Comparison of ENCODE assay signal across 8 mouse cellular contexts in genomic region chr2:130696700-130697152, GRCm38 (mm10). TPM values are rescaled to one million over a fixed set of nuclear protein-coding genes. Genes with fewer than 3 reads are reported as not detected.
A peak's percentile ranks its signal among the peaks of the same experiment; 100 is the strongest.
DNase-seq lines count a peak whose midpoint lies in the region; ATAC-seq and TF ChIP-seq lines count a peak whose summit lies in the region.

No protein-coding gene starts in this region.

- under 1% methylated on average over 31 of the region's 31 CpGs for WGBS in kidney, embryonic 15.5 days
- under 1% methylated on average over 31 of the region's 31 CpGs for WGBS in forebrain, embryonic 10.5 days
- 2% methylated on average over 31 of the region's 31 CpGs for WGBS in limb, embryonic 11.5 days
- 1% methylated on average over 31 of the region's 31 CpGs for WGBS in midbrain, embryonic 14.5 days

- peaks cover 54% of the 10 kb centered on the region for H3K27me3 ChIP-seq in kidney, embryonic 15.5 days
- H3K27me3 ChIP-seq in MEL (ENCODE audit: control insufficient read depth in 1 of 2, insufficient read depth in 2 of 2, low read length in 2 of 2) = no peaks in the 10 kb centered on the region
- H3K27me3 ChIP-seq in forebrain, embryonic 10.5 days (ENCODE audit: poor library complexity, severe bottlenecking) = peaks cover 72% of the 10 kb centered on the region
- peaks cover 33% of the 10 kb centered on the region for H3K27me3 ChIP-seq in limb, embryonic 11.5 days (ENCODE audit: control insufficient read depth, insufficient read depth, low read length)
- peaks cover 30% of the 10 kb centered on the region for H3K27me3 ChIP-seq in midbrain, embryonic 14.5 days (ENCODE audit: control insufficient read depth, insufficient read depth, low read length)

- H3K9ac ChIP-seq in kidney, embryonic 15.5 days = peak overlapping the region; percentile 56
- peak overlapping the region; percentile 48 for H3K9ac ChIP-seq in MEL (ENCODE audit: control insufficient read depth, low read depth, low read length, poor library complexity, severe bottlenecking)
- peak overlapping the region; percentile 17; the same call in 1 of the 2 replicates for H3K9ac ChIP-seq in limb, embryonic 11.5 days (ENCODE audit: low read length)
- peak overlapping the region; percentile 36; the same call in 1 of the 2 replicates for H3K9ac ChIP-seq in midbrain, embryonic 14.5 days (replicated peaks; ENCODE audit: low read length)

- H3K9me3 ChIP-seq in kidney, embryonic 15.5 days (replicated peaks) = no peaks in the 10 kb centered on the region
- H3K9me3 ChIP-seq in MEL (replicated peaks; ENCODE audit: insufficient read depth, low read length) = no peaks in the 10 kb centered on the region
- H3K9me3 ChIP-seq in forebrain, embryonic 10.5 days = no peaks in the 10 kb centered on the region
- no peaks in the 10 kb centered on the region for H3K9me3 ChIP-seq in limb, embryonic 11.5 days (ENCODE audit: control insufficient read depth, low read length)
- H3K9me3 ChIP-seq in midbrain, embryonic 14.5 days (ENCODE audit: control insufficient read depth, low read length) = no peaks in the 10 kb centered on the region

- no peak for TF ChIP-seq RAD21 in MEL (IDR thresholded peaks at IDR 0.05; ENCODE audit: low read depth, low read length)

- TF ChIP-seq EP300 in MEL (IDR thresholded peaks at IDR 0.05; ENCODE audit: low read depth in 1 of 2, low read length in 2 of 2) = no peak

- DNase-seq in kidney, postnatal 4 days = no peak
- no peak for DNase-seq in MEL (ENCODE audit: low read depth, low spot score)
- DNase-seq in forebrain, embryonic 10.5 days (ENCODE audit: extremely low spot score, low spot score) = peak; percentile 45
- peak; percentile 58 for DNase-seq in limb, embryonic 11.5 days (ENCODE audit: low spot score)
- no peak for DNase-seq in midbrain, embryonic 14.5 days
- no peak for DNase-seq in yolk sac, embryonic 10.5 days (ENCODE audit: low spot score)
- DNase-seq in ovary, adult 18-20 months (ENCODE audit: low spot score) = no peak

- ATAC-seq in kidney, embryonic 15.5 days (replicated peaks; ENCODE audit: low FRiP score) = peak; percentile 70
- ATAC-seq in limb, embryonic 11.5 days (ENCODE audit: insufficient number of reproducible peaks, low FRiP score, low TSS enrichment, low read depth) = peak; percentile 22; the same call in 1 of the 2 replicates
- ATAC-seq in midbrain, embryonic 14.5 days (ENCODE audit: low FRiP score, low TSS enrichment) = peak; percentile 8; the same call in 1 of the 2 replicates

- H3K79me2 ChIP-seq in MEL (ENCODE audit: control insufficient read depth, insufficient read depth, low read length, poor library complexity) = no peaks in the 10 kb centered on the region

- TF ChIP-seq CTCF in MEL (IDR thresholded peaks at IDR 0.05 in 2 of 3, conservative IDR thresholded peaks at IDR 0.05 in 1 of 3; ENCODE audit: control insufficient read depth in 1 of 3, insufficient read depth in 1 of 3, low read depth in 2 of 3, low read length in 3 of 3, poor library complexity in 1 of 3, severe bottlenecking in 1 of 3) = no peak

- H3K4me3 ChIP-seq in kidney, embryonic 15.5 days (replicated peaks) = peak overlapping the region; percentile 66
- peak overlapping the region; percentile 51 to 64 for H3K4me3 ChIP-seq in MEL (ENCODE audit: control insufficient read depth in 1 of 2, insufficient read depth in 1 of 2, low read depth in 2 of 2, low read length in 2 of 2)
- peak overlapping the region; percentile 77 for H3K4me3 ChIP-seq in forebrain, embryonic 10.5 days
- peak overlapping the region; percentile 58 for H3K4me3 ChIP-seq in limb, embryonic 11.5 days (ENCODE audit: low read depth, low read length)
- peak overlapping the region; percentile 40 for H3K4me3 ChIP-seq in midbrain, embryonic 14.5 days (replicated peaks; ENCODE audit: low read depth, low read length)

- peak overlapping the region; percentile 100 for H3K4me2 ChIP-seq in kidney, embryonic 15.5 days
- H3K4me2 ChIP-seq in limb, embryonic 11.5 days (ENCODE audit: low read depth, severe bottlenecking) = peak overlapping the region; percentile 99
- H3K4me2 ChIP-seq in midbrain, embryonic 14.5 days (ENCODE audit: low read length) = peak overlapping the region; percentile 94

- H3K27ac ChIP-seq in kidney, embryonic 15.5 days = no peak overlapping the region
- no peak overlapping the region for H3K27ac ChIP-seq in MEL (ENCODE audit: control insufficient read depth, low read depth, low read length)
- peak overlapping the region; percentile 60; the same call in 1 of the 2 replicates for H3K27ac ChIP-seq in forebrain, embryonic 10.5 days
- no peak overlapping the region for H3K27ac ChIP-seq in limb, embryonic 11.5 days (replicated peaks; ENCODE audit: low read depth, low read length)
- H3K27ac ChIP-seq in midbrain, embryonic 14.5 days (replicated peaks; ENCODE audit: low read depth, low read length) = no peak overlapping the region

- no peak; a peak in 1 of 4 replicates for TF ChIP-seq POLR2A in MEL (IDR thresholded peaks at IDR 0.05; ENCODE audit: control insufficient read depth in 1 of 2, insufficient read depth in 1 of 2, low read depth in 1 of 2, low read length in 2 of 2, poor library complexity in 1 of 2)

- H3K36me3 ChIP-seq in kidney, embryonic 15.5 days = no peaks in the 10 kb centered on the region
- H3K36me3 ChIP-seq in MEL (ENCODE audit: control insufficient read depth in 1 of 2, insufficient read depth in 2 of 2, low read length in 2 of 2) = peaks cover 0 to 7% of the 10 kb centered on the region in 2 experiments; a peak in 2 of 4 replicates
- H3K36me3 ChIP-seq in forebrain, embryonic 10.5 days (replicated peaks) = no peaks in the 10 kb centered on the region
- H3K36me3 ChIP-seq in limb, embryonic 11.5 days (ENCODE audit: control insufficient read depth, insufficient read depth, low read length) = no peaks in the 10 kb centered on the region
- no peaks in the 10 kb centered on the region for H3K36me3 ChIP-seq in midbrain, embryonic 14.5 days (ENCODE audit: control insufficient read depth, insufficient read depth, low read length)

- peaks cover 19% of the 10 kb centered on the region for H3K4me1 ChIP-seq in kidney, embryonic 15.5 days
- H3K4me1 ChIP-seq in MEL (ENCODE audit: control insufficient read depth in 1 of 2, insufficient read depth in 2 of 2, low read length in 2 of 2) = peaks cover 2 to 14% of the 10 kb centered on the region in 2 experiments; a peak in 2 of 4 replicates
- peaks cover 23% of the 10 kb centered on the region for H3K4me1 ChIP-seq in forebrain, embryonic 10.5 days
- 0 out of 2 replicates have a peak, but pooled peaks cover 2% of the 10 kb centered on the region for H3K4me1 ChIP-seq in limb, embryonic 11.5 days (ENCODE audit: control insufficient read depth, insufficient read depth, low read length)
- H3K4me1 ChIP-seq in midbrain, embryonic 14.5 days (ENCODE audit: control insufficient read depth, insufficient read depth, low read length) = 0 out of 2 replicates have a peak, but pooled peaks cover 8% of the 10 kb centered on the region

TF ChIP-seq in MEL, 35 proteins besides CTCF, POLR2A, EP300 and RAD21 (continues in another document):
- no peak for TF ChIP-seq MXI1 (IDR thresholded peaks at IDR 0.05; ENCODE audit: low read depth, low read length)
- TF ChIP-seq JUND (IDR thresholded peaks at IDR 0.05; ENCODE audit: low read depth, low read length) = no peak
- no peak for TF ChIP-seq RCOR1 (IDR thresholded peaks at IDR 0.05; ENCODE audit: low read depth, low read length)
- no peak for TF ChIP-seq E2F4 (IDR thresholded peaks at IDR 0.05; ENCODE audit: borderline replicate concordance, low read depth, low read length)
- no peak for TF ChIP-seq USF1 (IDR thresholded peaks at IDR 0.05; ENCODE audit: low read depth, low read length)
- no peak for TF ChIP-seq ZKSCAN1 (IDR thresholded peaks at IDR 0.05; ENCODE audit: low read depth, low read length)

RNA-seq across cellular contexts. Expression of gene Slc4a11, which starts 0.6 kb away (rescaled TPM):
- polyA plus RNA-seq in kidney, embryonic 15.5 days (2015; fragmentation: Nextera tagmentation; extraction: Ambion mirVana) = 2.4 TPM in 2 replicates
- 0.13 and 0.31 TPM in 2 replicates for total RNA-seq in MEL (2012; rRNA removed)
- 1 to 10 TPM in 1 of 2 experiments, not detected in 1; 1.6 TPM for polyA plus RNA-seq in MEL (2012; ENCODE audit: insufficient read depth in 1 of 2, insufficient read length in 2 of 2, low read depth in 1 of 2, low replicate concordance in 2 of 2, missing spikeins in 1 of 2)
- 0.64 and 0.71 TPM in 2 replicates for polyA plus RNA-seq in forebrain, embryonic 10.5 days (2016; fragmentation: Nextera tagmentation; extraction: Ambion mirVana)
- polyA plus RNA-seq in limb, embryonic 11.5 days (2014; fragmentation: Nextera tagmentation; extraction: Ambion mirVana) = 0.57 and 1.1 TPM in 2 replicates
- 0.49 and 0.51 TPM in 2 replicates for polyA plus RNA-seq in midbrain, embryonic 14.5 days (2014; fragmentation: Nextera tagmentation; extraction: Ambion mirVana)

RNA-seq across cellular contexts. Expression of gene Itpa, which starts 29.3 kb away (rescaled TPM):
- 118 and 120 TPM in 2 replicates for polyA plus RNA-seq in kidney, embryonic 15.5 days (2015; fragmentation: Nextera tagmentation; extraction: Ambion mirVana)
- 130 and 137 TPM in 2 replicates for total RNA-seq in MEL (2012; rRNA removed)
- 100 to 1,000 TPM in 1 of 2 experiments, not detected in 1; 102 TPM for polyA plus RNA-seq in MEL (2012; ENCODE audit: insufficient read depth in 1 of 2, insufficient read length in 2 of 2, low read depth in 1 of 2, low replicate concordance in 2 of 2, missing spikeins in 1 of 2)
- 154 and 156 TPM in 2 replicates for polyA plus RNA-seq in forebrain, embryonic 10.5 days (2016; fragmentation: Nextera tagmentation; extraction: Ambion mirVana)
- 149 and 157 TPM in 2 replicates for polyA plus RNA-seq in limb, embryonic 11.5 days (2014; fragmentation: Nextera tagmentation; extraction: Ambion mirVana)
- 122 and 135 TPM in 2 replicates for polyA plus RNA-seq in midbrain, embryonic 14.5 days (2014; fragmentation: Nextera tagmentation; extraction: Ambion mirVana)

RNA-seq across cellular contexts. Expression of gene Ddrgk1, which starts 32.3 kb away (rescaled TPM):
- polyA plus RNA-seq in kidney, embryonic 15.5 days (2015; fragmentation: Nextera tagmentation; extraction: Ambion mirVana) = 64.7 and 76.8 TPM in 2 replicates
- total RNA-seq in MEL (2012; rRNA removed) = 44.7 and 52.7 TPM in 2 replicates
- polyA plus RNA-seq in MEL (2012; ENCODE audit: insufficient read depth in 1 of 2, insufficient read length in 2 of 2, low read depth in 1 of 2, low replicate concordance in 2 of 2, missing spikeins in 1 of 2) = 10 to 100 TPM in 1 of 2 experiments, not detected in 1; 73.6 TPM
- 44.7 and 46.9 TPM in 2 replicates for polyA plus RNA-seq in forebrain, embryonic 10.5 days (2016; fragmentation: Nextera tagmentation; extraction: Ambion mirVana)
- 50.7 and 52.5 TPM in 2 replicates for polyA plus RNA-seq in limb, embryonic 11.5 days (2014; fragmentation: Nextera tagmentation; extraction: Ambion mirVana)
- polyA plus RNA-seq in midbrain, embryonic 14.5 days (2014; fragmentation: Nextera tagmentation; extraction: Ambion mirVana) = 50.5 and 56.1 TPM in 2 replicates

RNA-seq across cellular contexts. Expression of gene Lzts3, which starts 54.1 kb away (rescaled TPM):
- 12.2 and 13.0 TPM in 2 replicates for polyA plus RNA-seq in kidney, embryonic 15.5 days (2015; fragmentation: Nextera tagmentation; extraction: Ambion mirVana)
- total RNA-seq in MEL (2012; rRNA removed) = 1.9 and 2.1 TPM in 2 replicates
- 1 to 10 TPM in 1 of 2 experiments, not detected in 1; 4.5 TPM for polyA plus RNA-seq in MEL (2012; ENCODE audit: insufficient read depth in 1 of 2, insufficient read length in 2 of 2, low read depth in 1 of 2, low replicate concordance in 2 of 2, missing spikeins in 1 of 2)
- polyA plus RNA-seq in forebrain, embryonic 10.5 days (2016; fragmentation: Nextera tagmentation; extraction: Ambion mirVana) = 3.4 and 3.8 TPM in 2 replicates
- polyA plus RNA-seq in limb, embryonic 11.5 days (2014; fragmentation: Nextera tagmentation; extraction: Ambion mirVana) = 0.88 and 1.1 TPM in 2 replicates
- 3.4 and 9.1 TPM in 2 replicates for polyA plus RNA-seq in midbrain, embryonic 14.5 days (2014; fragmentation: Nextera tagmentation; extraction: Ambion mirVana)

Comparison
In these comparisons a context has a peak if more than half of its experiments do, and no peak if none do; other contexts are left out.
1. ATAC-seq: peak in every context shown above with its lines; median percentile 70 in kidney, embryonic 15.5 days; 22 in limb, embryonic 11.5 days; 8 in midbrain, embryonic 14.5 days.
2. DNase-seq: peak in forebrain, embryonic 10.5 days (single experiment) and limb, embryonic 11.5 days (single experiment); none in kidney, postnatal 4 days (0 of 2), MEL (single experiment), midbrain, embryonic 14.5 days (single experiment), yolk sac, embryonic 10.5 days (single experiment) and ovary, adult 18-20 months (single experiment).
3. Peak in every context shown above with its lines, with median percentiles within 50 percentile points of each other: H3K4me2 ChIP-seq, H3K4me3 ChIP-seq and H3K9ac ChIP-seq.